Mouse (Mus musculus) urinary bladder, adult 2 months (tissue): ENCODE results near the gene Slc16a2. TPM values are rescaled to one million over a fixed set of nuclear protein-coding genes. Genes with fewer than 3 reads are reported as not detected.
"Not testable (repeated sequence)": the region's sequence is repeated elsewhere in the genome, so short reads cannot be mapped to it uniquely, and the experiment has no call there.

Experiments
- DNase-seq: peaks from one replicate; pipeline ENCODE4 v3.0.0; 2022; ENCODE audit warnings: low spot score
- polyA plus RNA-seq: library from polyadenylated mRNA; depleted of rRNA; stranded (reverse); fragments of >200 nt; gene quantifications from 2 replicates; pipeline ENCODE4 v1.2.3, GENCODE M21; 2012

Gene Slc16a2
- polyA plus RNA-seq, 1 experiment: 9.3 TPM

- no peak for DNase-seq
Observed at GRCm38 (mm10) chrX:103734041-103734625, 87.7 kb downstream of the Slc16a2 start.

GRCm38 (mm10) chrX:103733091-103733490 lies 88.7 kb downstream of the Slc16a2 start:
- DNase-seq: no peak

GRCm38 (mm10) chrX:103732033-103732703 lies 89.6 kb downstream of the Slc16a2 start:
- DNase-seq: no peak

DNA sequence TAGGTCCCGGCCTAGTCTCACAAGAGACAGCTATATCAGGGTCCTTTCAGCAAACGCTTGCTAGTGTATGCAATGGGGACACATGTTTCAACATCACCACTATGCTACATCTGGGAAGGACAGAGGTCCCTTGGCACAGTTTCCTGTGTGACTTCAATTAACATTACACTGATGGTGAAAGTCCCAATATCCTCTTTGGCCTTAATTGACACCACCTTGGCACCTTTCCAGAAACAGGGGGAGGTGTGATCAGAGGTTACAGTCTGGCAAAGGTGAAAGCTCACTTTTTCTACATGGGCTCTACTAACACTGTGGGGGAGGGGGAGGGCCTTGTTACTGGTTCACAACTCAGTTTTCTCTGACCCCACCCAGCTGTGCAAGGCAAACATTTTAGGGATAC lies 99.3 kb downstream of the Slc16a2 start:
- no peak for DNase-seq

DNA sequence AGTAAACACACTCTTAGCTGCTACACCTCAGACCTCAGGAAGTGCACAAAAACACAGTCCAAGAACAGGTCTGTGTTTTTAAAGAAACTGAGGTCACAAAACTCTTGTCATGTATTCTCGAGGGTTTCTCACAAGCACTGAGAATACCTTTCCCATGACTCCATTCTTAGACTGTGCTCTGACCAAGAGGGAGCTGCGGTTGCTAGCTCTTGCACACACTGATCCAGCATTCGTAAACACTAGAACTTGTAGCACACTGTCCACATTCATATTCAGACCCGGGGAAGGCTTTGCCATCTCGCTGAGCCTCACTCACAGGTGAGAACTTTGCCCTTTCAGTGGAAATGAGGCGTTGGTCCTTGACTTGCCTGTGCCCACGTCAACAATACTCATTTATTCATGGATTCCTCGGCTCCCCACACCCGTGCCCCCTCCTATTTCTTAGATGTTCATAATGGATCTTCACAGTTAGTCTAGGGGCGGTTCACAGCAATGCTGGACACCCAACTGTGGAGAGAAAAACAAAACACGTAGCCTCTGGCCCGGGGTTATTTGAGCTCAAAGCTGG lies 102.1 kb downstream of the Slc16a2 start:
- no peak for DNase-seq

DNA sequence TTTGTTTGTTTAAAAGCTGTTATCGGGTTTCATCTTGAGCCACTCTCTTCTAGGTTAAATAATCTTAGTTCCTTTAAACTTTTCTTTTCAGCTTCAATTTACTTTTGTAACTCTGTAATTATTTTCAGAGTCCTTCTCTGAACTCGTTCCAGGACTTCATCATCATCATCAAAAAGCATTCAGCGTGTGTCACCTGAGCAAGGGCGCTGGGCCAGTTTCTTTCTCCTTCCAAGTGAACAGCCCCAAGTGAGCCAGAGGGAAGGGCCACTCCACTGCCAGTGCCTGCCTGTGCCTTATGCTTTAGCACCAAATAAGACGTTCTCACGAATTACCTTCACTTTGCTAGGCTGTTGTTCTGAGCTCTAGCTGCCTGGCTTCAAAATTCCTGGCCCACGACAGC lies 108.9 kb downstream of the Slc16a2 start:
- no peak for DNase-seq

- no peak for DNase-seq
Observed at GRCm38 (mm10) chrX:103709671-103710070, 112.1 kb downstream of the Slc16a2 start.

GRCm38 (mm10) chrX:103708592-103708991 lies 113.2 kb downstream of the Slc16a2 start:
- no peak for DNase-seq

DNA sequence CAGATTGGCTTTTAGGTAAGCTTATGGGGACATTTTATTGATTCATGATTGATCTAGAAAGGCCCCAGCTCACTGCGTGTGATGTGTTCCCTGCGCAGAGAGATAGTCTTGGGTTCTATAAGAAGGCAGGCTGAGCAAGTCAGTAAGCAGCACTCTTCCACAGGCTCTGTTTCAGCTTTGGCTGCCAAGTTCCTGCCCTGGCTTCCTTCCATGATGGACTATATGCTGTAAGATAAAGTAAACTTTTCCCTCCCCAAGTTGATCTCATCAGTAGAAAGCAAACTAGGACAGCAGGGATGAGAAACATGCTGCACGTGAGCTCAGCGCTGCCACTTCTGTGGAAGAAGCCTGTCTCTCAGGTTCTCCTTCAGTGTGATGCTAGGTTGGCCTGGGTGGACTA lies 117.2 kb downstream of the Slc16a2 start:
- DNase-seq: no peak

GRCm38 (mm10) chrX:103704024-103704423 lies 117.8 kb downstream of the Slc16a2 start:
- no peak for DNase-seq

GRCm38 (mm10) chrX:103697796-103698195 lies 124.0 kb downstream of the Slc16a2 start:
- no peak for DNase-seq

- no peak for DNase-seq
Observed at GRCm38 (mm10) chrX:103696081-103696519, 125.7 kb downstream of the Slc16a2 start.

- DNase-seq: no peak
Observed at GRCm38 (mm10) chrX:103695165-103695996, 126.4 kb downstream of the Slc16a2 start.

DNA sequence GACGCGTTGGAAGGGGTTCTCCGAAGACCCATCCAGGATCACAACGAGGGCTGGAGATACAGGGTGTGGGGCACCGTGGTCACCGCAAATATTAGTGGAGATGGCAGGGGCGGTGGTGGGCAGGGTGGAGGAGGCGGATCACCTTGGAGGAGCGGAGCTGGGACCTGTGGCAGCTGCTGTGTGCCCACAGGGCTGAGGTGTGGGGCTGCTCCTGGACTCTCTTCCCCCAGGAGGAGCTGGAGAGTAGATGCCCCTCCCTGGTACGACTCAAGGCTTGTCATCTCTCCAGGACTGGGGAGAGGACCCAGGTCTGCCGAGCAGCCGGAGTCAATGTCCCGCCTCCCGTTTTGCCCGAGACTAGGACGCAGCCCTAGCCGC lies 127.0 kb downstream of the Slc16a2 start:
- DNase-seq: no peak

DNA sequence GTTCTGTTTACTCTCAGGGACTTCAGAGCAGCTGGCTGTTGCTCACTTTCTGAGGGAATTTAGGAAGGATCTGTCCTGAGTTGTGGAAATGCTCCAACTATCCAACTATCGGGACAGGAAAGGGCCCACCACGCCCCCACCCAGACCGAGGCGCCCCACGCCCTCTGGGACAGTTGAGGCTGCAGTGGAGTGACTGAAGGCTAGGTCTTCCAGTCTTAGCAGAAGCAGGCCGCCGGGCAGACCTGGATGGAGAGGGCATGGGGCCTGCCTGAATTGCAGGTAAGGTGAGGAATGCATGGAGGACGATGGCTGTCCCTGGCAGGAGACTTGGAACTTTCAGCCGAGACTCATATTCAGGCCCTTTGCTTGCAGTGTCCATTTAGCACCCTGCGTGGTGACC lies 127.4 kb downstream of the Slc16a2 start:
- no peak for DNase-seq

DNA sequence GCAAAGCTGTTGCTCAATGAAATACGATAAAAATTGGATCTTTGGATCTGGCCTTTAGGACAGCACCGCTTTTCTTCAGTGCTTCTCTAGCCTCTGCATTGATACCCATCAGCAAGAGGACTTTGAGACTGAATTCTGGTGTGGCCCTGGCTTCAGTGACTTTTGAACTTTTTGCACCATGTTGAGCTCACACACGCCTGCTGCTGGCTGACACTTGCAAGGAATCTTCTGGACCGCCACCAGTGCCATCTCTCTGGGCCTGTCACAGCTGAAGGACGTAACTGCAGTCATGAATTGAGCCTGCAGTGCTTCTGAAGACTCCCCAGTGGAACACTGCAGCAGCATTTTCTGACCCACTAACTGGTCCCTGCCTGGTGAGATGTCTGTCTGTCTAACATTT lies 128.9 kb downstream of the Slc16a2 start:
- DNase-seq: no peak

DNA sequence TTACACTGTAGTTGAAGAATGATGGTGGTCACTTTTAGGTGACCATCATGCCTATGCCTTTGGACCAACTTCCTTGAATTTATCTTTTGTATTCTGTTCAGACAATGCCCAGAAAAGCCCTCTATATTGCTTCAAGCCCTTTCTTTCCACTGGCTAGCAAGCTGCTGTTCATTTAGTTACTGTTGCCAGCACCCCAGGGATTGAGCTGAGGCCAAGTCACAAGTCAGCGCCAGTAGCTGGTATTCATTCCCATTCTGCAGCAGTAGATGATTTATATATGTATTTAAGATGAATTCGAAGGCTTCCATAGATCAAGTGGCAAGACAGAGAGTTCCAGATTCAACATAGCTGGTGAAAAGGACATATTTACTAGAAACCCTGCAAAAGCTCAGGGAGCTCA lies 133.2 kb downstream of the Slc16a2 start:
- no peak for DNase-seq

- no peak for DNase-seq
Observed at GRCm38 (mm10) chrX:103674674-103675073, 147.1 kb downstream of the Slc16a2 start.

GRCm38 (mm10) chrX:103673761-103674160 lies 148.0 kb downstream of the Slc16a2 start:
- DNase-seq: no peak

- DNase-seq: no peak
Observed at GRCm38 (mm10) chrX:103670245-103670644, 151.5 kb downstream of the Slc16a2 start.

- DNase-seq: not testable (repeated sequence)
Observed at GRCm38 (mm10) chrX:103664445-103664844, 157.3 kb downstream of the Slc16a2 start.

DNA sequence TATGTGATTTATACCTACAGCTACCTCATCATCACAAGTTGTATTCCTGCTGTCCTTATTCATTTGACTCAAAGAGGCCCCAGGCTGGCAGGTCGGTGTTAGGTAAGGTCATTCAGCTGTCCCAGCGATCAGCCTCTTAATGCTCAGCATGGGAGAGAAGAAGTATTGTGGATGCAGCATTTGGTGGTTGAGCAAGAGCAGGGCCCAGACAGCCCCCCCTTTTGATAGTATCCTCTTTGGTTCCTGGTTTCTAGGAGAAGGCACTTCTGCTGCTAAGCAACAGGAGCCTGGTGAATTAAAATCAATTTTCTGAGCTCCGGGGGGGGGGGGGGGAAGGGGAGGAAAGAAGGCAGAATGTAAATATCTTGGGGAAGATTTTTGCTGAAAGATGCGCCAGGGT lies 162.8 kb downstream of the Slc16a2 start:
- no peak for DNase-seq

DNA sequence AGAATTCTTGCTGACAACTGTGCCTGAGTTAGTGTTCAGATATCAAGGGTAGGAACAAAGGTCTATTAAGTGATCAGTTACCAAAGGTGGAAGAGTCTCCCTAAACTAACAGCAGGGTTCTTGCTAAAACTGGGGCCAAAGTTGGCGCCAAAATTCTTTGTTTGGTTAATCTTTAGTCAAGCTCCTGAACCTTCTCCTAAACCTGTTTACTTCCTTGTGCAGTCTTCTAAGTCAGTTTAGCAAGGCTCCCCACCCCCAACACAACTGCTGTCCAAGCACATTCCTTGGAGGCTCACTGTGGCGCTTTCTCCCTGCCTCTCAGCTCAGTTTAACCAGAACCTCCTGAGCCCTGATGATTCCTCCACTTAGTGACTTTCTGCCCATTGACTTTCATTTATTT lies 168.8 kb downstream of the Slc16a2 start:
- DNase-seq: no peak
